Mouse (Mus musculus) heart, adult 18-20 months (tissue): ENCODE results near the gene Gm17617. TPM values are rescaled to one million over a fixed set of nuclear protein-coding genes. Genes with fewer than 3 reads are reported as not detected.

Experiments
- DNase-seq, 2 experiments: peaks; one replicate each; pipeline ENCODE4 v3.0.0; 2021 to 2022; ENCODE audit warnings: mixed read lengths in 1 of 2
- long read RNA-seq, 2 experiments: library from polyadenylated mRNA; stranded (forward); transcript quantifications; one replicate each; pipeline ENCODE4 v2.0.0; 2021
- total RNA-seq, 2 experiments: library from RNA; stranded (reverse); gene quantifications; 2 replicates each; pipeline ENCODE4 v1.2.3; 2021

Gene Gm17617
- not detected for total RNA-seq
- long read RNA-seq, experiment 1 = 0 reads
- long read RNA-seq, experiment 2 = 0 reads

DNA sequence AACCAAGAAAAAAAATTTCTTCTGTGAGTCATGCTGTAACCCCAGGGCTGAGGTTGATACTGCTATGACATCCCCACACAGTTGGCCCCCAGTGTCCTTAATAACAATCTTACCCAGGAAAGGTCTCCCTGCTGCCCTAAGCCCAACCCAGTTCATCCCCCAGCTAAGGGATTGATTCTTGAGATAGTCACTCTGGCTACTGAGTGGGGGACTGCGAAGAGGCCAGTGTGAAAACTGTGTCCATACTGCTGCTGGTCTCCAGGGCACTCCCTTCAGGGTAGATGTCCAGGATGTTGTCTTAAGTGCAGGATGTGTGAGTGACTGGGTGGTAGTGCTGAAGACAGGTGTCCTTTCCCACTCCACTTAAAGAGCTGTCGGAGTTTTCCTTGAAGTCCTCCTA lies at the start of gene Gm17617:
Gene Gm17617, minus strand, starts transcription at position 101 of the 400 bp plus-strand sequence.
- DNase-seq = no peak

GRCm38 (mm10) chr13:55182173-55182894 lies 49.0 kb upstream of the Gm17617 start:
- DNase-seq = peak; percentile 86 to 88

GRCm38 (mm10) chr13:55181786-55182172 lies 48.4 kb upstream of the Gm17617 start:
- no peak for DNase-seq

GRCm38 (mm10) chr13:55179591-55179990 lies 46.2 kb upstream of the Gm17617 start:
- no peak for DNase-seq

- DNase-seq = peak; percentile 75 to 87
Observed at GRCm38 (mm10) chr13:55178556-55178955, 45.2 kb upstream of the Gm17617 start.

DNA sequence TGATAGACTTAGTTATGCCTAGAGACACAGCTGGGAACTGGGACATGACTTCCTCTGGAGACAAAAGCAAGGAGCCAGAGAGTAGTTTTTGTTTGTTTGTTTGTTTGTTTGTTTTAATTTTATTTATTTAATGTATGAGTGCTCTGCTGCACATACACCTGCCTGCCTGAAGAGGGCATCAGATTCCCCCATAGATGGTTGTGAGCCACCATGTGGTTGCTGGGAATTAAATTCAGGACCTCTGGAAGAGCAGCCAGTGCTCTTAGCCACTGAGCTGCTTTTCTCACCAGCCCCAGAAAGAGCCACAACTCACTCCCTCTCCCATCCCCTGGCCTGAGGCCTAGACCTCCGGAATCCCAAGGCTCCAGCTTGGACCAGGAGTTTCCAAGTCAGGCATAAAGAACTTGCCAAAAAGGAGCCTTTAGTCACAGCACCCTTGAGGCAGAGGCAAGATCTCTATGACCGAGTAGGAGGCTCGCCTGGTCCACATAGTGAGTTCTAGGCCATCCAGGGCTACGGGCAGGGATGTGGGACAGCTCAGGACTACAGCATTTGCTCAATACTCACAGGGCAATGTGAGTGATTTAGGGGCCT lies 44.7 kb upstream of the Gm17617 start:
- peak; percentile 67 to 76 for DNase-seq

GRCm38 (mm10) chr13:55176265-55176664 lies 42.9 kb upstream of the Gm17617 start:
- DNase-seq = no peak

GRCm38 (mm10) chr13:55174347-55174746 lies 41.0 kb upstream of the Gm17617 start:
- DNase-seq = no peak

DNA sequence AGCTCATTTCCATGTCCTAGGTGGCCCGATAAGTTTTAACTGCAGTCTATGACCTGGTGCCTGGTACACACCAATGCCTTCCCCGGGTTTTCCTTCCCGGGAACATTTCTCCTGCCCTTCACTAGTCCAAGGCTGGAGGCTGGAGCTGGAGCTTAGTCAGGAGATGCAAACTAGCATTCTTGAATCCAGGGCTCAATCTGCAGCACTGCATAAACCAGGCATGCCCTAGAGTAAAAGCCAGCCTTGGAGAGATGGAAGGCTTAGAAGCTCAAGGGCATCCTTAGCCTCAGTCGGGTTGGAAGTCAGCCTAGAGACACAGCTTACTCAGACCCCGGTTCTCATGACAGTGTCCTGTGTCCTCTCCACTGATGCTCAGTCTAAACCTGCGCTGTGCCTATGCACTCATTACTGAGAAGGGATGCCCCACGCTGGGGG lies 39.0 kb upstream of the Gm17617 start:
- no peak for DNase-seq

- peak; percentile 79 for DNase-seq
Observed at GRCm38 (mm10) chr13:55171517-55172335, 38.4 kb upstream of the Gm17617 start.

DNA sequence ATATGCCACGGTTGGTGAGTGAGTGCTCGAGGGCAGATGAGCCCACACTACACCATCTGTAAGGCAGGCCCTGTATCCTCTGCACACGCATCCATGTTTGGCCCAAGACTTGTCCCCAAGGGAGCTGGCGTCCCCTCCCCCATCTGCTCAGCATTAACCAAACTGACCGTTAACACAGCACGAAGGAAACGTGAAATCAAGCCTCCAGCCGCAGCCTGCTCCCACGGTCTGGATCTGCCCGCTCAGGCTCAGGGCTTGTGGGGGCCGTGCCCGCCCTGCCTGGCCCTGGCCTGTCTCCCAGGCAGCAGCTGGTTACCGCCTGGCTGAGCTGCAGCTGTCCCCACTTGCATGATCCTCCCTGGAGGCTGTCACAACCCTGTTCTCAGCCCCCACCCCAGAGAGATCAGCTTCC lies 35.6 kb upstream of the Gm17617 start:
- DNase-seq = peak; percentile 62 to 79

DNA sequence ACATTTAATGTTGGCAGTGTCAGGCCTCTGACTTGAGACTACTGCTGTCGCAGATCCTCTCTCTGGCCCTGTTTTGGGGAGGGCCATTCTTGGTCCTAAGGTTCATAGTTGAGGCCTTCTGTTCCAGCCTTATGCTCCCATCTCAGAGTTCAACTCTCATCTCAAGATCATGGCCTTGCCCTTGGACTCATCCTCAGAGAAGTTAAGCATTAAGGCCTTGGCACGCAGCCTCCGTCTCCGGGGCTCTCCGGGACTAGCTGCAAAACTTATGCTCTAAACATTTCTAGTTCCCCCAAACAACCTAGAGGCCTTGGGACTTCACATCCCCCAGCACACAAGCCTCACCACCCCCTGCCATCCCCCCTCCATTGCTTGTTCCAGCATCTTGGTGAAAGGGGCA lies 34.9 kb upstream of the Gm17617 start:
- DNase-seq = no peak

- no peak for DNase-seq
Observed at GRCm38 (mm10) chr13:55167798-55168197, 34.5 kb upstream of the Gm17617 start.

DNA sequence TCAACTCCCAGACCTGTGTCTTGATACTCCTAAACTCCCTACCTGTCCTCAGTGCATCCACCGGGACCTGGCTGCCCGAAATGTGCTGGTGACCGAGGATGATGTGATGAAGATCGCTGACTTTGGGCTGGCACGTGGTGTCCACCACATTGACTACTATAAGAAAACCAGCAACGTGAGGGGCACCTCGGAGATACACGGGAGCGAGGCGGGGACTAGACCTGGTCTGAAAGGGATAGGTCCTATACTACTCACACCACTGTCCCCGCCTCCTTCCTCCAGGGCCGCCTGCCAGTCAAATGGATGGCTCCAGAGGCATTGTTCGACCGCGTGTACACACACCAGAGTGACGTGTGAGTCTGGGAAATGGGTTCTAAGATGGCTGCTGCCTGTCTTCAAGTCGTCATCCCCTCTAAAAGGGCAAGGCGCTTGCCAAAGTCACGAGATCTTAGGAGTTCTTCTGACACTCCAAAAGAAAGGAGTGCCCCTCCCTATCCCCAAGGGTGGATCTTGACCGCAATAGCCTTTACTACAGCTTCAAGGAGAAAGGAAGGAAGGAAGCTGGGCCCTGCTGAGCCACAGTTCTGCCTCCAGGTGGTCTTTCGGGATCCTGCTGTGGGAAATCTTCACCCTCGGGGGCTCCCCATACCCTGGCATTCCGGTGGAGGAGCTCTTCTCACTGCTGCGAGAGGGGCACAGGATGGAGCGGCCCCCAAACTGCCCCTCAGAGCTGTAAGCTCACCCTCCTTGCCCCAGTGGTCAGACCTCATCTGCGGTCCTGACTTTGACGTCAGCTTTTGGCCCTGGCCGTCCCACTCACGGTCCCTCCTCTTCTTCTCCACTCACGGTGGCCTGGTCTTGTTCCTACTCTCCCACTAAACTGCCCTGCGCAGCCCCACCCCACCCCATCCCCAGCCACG lies 33.7 kb upstream of the Gm17617 start:
- no peak for DNase-seq

- no peak for DNase-seq
Observed at GRCm38 (mm10) chr13:55165831-55166339, 32.5 kb upstream of the Gm17617 start.

- peak; percentile 37 to 50 for DNase-seq
Observed at GRCm38 (mm10) chr13:55163553-55163952, 30.2 kb upstream of the Gm17617 start.

- no peak for DNase-seq
Observed at GRCm38 (mm10) chr13:55162365-55162764, 29.0 kb upstream of the Gm17617 start.

DNA sequence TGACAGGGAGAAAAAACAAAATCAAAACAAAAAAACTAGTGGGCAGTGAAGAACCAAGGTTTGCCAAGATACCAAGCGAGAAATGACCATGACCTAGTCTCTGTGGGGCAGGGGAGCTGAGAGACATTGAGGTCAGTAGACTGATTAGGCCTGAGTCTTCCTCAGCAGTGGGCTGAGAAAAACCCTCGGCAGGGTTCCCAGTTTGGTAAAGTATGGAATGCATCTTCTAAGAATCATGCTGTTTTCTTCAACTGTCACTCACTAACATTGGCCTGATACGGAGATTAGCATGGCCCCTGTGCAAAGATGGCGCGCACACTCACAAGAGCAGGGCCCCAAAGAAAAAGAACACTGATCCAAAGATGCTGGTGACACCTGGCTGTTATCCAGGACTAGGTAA lies 20.6 kb upstream of the Gm17617 start:
- no peak for DNase-seq

DNA sequence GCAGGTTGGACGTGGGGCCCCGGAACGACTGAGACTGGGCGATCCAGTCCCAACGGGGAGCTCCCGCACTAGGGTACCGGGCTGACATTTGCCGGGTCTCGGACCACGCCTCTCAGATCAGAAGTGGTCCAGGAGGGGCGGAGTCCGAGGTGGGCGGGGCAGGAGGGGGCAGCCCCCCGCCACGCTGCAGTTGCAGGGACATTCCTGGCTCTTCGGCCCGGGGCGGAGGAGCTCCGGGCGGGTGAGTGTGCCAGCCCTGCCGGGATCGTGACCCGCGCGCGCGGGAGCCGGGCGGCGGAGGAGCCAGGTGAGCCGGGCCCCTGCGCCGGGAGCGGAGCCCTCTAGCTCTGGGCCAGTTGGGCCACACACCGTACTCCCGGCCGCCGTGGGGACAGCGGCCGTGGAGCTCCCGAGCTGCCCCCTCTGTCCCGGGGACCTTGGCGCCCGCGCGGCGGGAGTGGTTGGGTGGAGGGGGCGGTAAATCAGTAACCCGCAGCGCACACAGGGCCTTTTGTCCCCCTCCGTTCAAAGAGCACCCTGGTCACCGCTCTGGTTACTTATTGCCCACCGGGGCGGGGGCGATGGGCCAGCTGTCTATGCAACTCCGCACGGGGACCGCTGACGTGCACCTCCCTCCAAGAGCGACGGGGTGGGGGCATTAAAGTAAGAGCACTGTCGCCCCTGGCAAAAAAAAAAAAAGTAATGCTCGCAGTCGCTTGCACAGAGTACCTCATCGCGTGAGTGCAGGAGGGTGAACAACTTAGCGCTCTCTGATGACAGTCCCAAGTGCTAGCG lies 19.5 kb upstream of the Gm17617 start, which contains the start of gene Fgfr4:
Gene Fgfr4, plus strand, starts transcription at position 20 of the 795 bp plus-strand sequence.
- peak in 1 of 2 experiments; percentile 14 for DNase-seq

GRCm38 (mm10) chr13:55140271-55140670 lies 6.9 kb upstream of the Gm17617 start:
- DNase-seq = no peak

DNA sequence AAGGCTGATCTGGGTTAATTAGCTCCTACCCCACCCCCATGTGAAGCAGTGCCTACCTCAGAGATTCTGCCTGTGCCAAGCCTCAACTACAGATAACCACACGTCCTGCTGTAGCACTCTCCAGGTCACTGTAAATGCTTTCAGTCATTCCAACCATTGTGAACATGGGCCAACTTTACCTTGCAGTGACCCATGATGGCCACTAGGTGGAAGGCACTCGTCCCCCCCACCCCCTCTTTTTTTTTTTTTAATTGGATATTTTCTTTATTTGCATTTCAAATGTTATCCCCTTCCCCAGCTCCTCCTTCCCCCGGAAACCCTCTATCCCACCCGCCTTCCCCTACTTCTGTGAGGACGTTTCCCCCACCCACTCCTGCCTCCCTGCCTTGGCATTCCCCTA lies 2.0 kb upstream of the Gm17617 start:
- peak; percentile 24 to 38 for DNase-seq
